Mouse (Mus musculus): Measurements from ENCODE around the gene Tbcd. TPM values are rescaled to one million over a fixed set of nuclear protein-coding genes. Genes with fewer than 3 reads are reported as not detected.

Tbcd gene
- polyA plus RNA-seq, 1 experiment: 76.8 TPM

DNA sequence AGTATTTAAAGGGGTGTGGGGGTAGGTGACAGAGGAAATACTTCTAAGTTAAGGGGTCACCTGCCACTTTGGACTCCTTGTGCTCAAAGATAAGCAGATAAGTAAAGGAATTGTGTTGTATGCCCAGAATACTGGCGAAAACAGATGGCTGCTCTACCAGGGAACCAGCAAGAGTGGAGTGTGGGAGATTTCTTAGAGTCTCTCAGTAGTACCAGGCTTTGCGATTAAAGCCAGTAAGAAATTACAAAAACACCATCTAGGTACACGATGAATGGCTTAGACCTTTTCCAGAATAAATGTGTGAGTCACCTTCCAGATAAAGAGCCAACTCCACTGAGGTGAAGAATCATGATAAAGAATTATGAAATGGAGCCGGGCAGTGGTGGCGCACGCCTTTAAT, 193.6 kb downstream of the Tbcd start:
- peaks cover 5% of the 10 kb centered on the region; the same call in 1 of the 2 replicates for H3K4me1 ChIP-seq (ENCODE audit: control insufficient read depth, insufficient read depth, low read length)
- no peak overlapping the region for H3K4me3 ChIP-seq (replicated peaks; ENCODE audit: insufficient read depth, low read depth, low read length)
- WGBS: 71% methylated on average over 6 of the region's 6 CpGs
- no peak overlapping the region for H3K27ac ChIP-seq (ENCODE audit: insufficient read depth, low read length)
- TF ChIP-seq POLR2A (IDR thresholded peaks at IDR 0.05; ENCODE audit: borderline replicate concordance, insufficient read depth, low read length): no peak
- TF ChIP-seq CTCF (IDR thresholded peaks at IDR 0.05; ENCODE audit: borderline replicate concordance, insufficient read depth, low read depth, low read length): no peak
- no peaks in the 10 kb centered on the region for H3K27me3 ChIP-seq (ENCODE audit: control insufficient read depth, insufficient read depth, low read length)
- DNase-seq: no peak

DNA sequence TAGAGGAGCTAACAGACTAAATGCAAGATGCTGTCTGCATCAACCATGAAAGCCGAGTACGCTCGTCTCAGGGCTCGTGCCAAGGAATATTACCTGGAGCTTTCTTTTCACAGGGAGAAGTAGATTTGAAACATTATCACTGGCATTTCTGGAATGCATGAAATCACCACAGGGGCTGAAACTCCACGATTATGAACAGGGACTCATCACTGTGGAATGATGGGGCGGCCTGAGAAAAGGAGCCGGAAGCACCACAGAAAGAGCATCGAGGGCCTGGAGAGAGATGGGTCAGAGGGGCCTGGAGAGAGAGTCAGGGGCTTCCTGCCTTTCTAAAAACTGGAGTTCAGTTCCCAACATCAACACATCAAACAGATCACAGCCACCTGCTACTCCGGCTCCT, 195.6 kb downstream of the Tbcd start:
- H3K27ac ChIP-seq (ENCODE audit: insufficient read depth, low read length): no peak overlapping the region
- no peaks in the 10 kb centered on the region for H3K27me3 ChIP-seq (ENCODE audit: control insufficient read depth, insufficient read depth, low read length)
- H3K4me1 ChIP-seq (ENCODE audit: control insufficient read depth, insufficient read depth, low read length): peaks cover 3% of the 10 kb centered on the region; the same call in 1 of the 2 replicates
- H3K4me3 ChIP-seq (replicated peaks; ENCODE audit: insufficient read depth, low read depth, low read length): no peak overlapping the region
- TF ChIP-seq POLR2A (IDR thresholded peaks at IDR 0.05; ENCODE audit: borderline replicate concordance, insufficient read depth, low read length): no peak
- TF ChIP-seq CTCF (IDR thresholded peaks at IDR 0.05; ENCODE audit: borderline replicate concordance, insufficient read depth, low read depth, low read length): no peak
- 81% methylated on average over 9 of the region's 9 CpGs for WGBS
- no peak for DNase-seq

DNA sequence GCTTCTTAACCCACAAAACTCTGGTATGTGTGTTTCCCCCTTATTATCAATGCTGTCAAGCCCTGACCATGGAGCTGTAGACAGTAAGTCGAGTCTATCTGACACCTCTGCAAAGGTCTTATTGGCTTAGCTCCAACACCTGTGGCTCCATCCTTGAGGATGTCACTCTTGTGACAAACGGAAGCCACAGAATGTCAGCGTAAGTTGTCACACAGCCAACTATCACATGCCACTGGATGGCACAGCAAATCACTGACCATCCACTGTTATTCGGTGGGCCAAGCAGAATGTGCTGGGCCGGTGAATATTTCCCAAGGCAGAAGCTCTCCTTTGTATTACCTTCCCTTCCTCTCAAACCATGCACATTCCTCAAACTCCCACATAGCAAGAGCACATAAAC, 196.4 kb downstream of the Tbcd start:
- no peak overlapping the region for H3K4me3 ChIP-seq (replicated peaks; ENCODE audit: insufficient read depth, low read depth, low read length)
- no peak for TF ChIP-seq POLR2A (IDR thresholded peaks at IDR 0.05; ENCODE audit: borderline replicate concordance, insufficient read depth, low read length)
- no peak for TF ChIP-seq CTCF (IDR thresholded peaks at IDR 0.05; ENCODE audit: borderline replicate concordance, insufficient read depth, low read depth, low read length)
- no peaks in the 10 kb centered on the region for H3K4me1 ChIP-seq (ENCODE audit: control insufficient read depth, insufficient read depth, low read length)
- H3K27ac ChIP-seq (ENCODE audit: insufficient read depth, low read length): no peak overlapping the region
- no peaks in the 10 kb centered on the region for H3K27me3 ChIP-seq (ENCODE audit: control insufficient read depth, insufficient read depth, low read length)
- WGBS: 72% methylated on average over 5 of the region's 5 CpGs
- no peak for DNase-seq

DNA sequence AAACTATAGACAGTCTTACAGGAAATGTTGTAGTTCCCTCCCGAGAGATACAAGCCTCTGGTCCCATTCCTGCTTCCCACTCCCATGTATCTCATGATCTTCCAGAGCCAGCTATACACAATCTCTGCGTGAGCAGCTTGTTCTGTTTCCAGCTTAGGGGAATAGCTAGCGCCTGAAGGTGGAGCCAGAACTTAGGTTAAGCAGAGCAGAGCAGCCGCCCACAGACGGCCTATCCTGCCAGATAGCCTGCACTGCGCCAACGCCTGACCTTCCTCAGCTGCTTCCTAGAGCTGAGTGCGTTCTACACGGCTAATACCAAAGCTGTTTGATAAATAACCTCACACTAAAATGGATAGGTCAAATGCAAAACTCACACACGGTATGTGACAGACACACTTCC, 198.2 kb downstream of the Tbcd start:
- no peak for TF ChIP-seq CTCF (IDR thresholded peaks at IDR 0.05; ENCODE audit: borderline replicate concordance, insufficient read depth, low read depth, low read length)
- no peak for TF ChIP-seq POLR2A (IDR thresholded peaks at IDR 0.05; ENCODE audit: borderline replicate concordance, insufficient read depth, low read length)
- peak in 1 of 2 experiments; percentile 32 for DNase-seq
- H3K27me3 ChIP-seq (ENCODE audit: control insufficient read depth, insufficient read depth, low read length): no peaks in the 10 kb centered on the region
- WGBS: 41% methylated on average over 10 of the region's 10 CpGs
- H3K4me3 ChIP-seq (replicated peaks; ENCODE audit: insufficient read depth, low read depth, low read length): no peak overlapping the region
- H3K4me1 ChIP-seq (ENCODE audit: control insufficient read depth, insufficient read depth, low read length): no peaks in the 10 kb centered on the region
- H3K27ac ChIP-seq (ENCODE audit: insufficient read depth, low read length): no peak overlapping the region

DNA sequence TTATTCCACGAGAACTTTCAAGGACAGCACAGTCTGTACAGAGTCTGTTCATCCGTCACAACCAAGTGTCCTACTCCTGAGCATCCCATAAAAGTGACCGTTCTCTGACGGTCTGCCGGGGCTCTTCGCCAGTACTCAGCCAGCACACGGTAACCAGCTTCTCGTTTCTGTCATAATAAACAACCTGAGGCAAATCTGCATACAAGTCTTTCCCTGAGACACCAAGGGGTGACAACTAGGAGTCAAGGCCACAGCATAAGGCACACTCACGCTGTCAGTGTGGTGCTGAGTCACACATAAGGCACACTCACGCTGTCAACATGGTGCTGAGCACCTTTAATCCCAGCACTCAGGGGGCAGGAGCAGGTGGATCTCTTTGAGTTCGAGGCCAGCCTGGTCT, 198.9 kb downstream of the Tbcd start:
- H3K4me3 ChIP-seq (replicated peaks; ENCODE audit: insufficient read depth, low read depth, low read length): no peak overlapping the region
- no peak overlapping the region for H3K27ac ChIP-seq (ENCODE audit: insufficient read depth, low read length)
- H3K27me3 ChIP-seq (ENCODE audit: control insufficient read depth, insufficient read depth, low read length): no peaks in the 10 kb centered on the region
- 92% methylated on average over 11 of the region's 11 CpGs for WGBS
- DNase-seq: no peak
- H3K4me1 ChIP-seq (ENCODE audit: control insufficient read depth, insufficient read depth, low read length): no peaks in the 10 kb centered on the region
- TF ChIP-seq POLR2A (IDR thresholded peaks at IDR 0.05; ENCODE audit: borderline replicate concordance, insufficient read depth, low read length) (no peak), CTCF (IDR thresholded peaks at IDR 0.05; ENCODE audit: borderline replicate concordance, insufficient read depth, low read depth, low read length) (no peak)

DNA sequence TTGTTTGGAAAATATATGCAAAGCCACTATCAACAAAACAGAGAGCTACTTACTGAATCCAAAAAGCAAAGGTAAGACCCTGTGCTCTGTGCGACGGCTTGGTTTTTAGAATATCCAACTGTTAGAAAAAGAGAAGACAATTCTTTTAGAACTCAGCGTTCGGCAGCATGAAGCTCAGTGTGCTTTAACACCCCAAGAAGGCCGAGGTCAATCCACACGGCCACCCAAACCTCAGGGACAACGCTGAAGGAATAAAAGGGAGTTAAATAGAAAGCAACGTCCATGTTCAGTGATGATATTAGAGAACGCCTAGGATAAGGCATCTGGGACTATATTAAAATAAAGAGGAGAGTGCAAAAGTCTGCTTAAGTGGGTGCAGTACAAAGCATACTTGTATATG, 199.8 kb downstream of the Tbcd start:
- Histone ChIP-seq H3K27ac (ENCODE audit: insufficient read depth, low read length) (no peak overlapping the region), H3K4me1 (ENCODE audit: control insufficient read depth, insufficient read depth, low read length) (no peaks in the 10 kb centered on the region), H3K27me3 (ENCODE audit: control insufficient read depth, insufficient read depth, low read length) (no peaks in the 10 kb centered on the region), H3K4me3 (replicated peaks; ENCODE audit: insufficient read depth, low read depth, low read length) (no peak overlapping the region)
- DNase-seq: no peak
- no peak for TF ChIP-seq CTCF (IDR thresholded peaks at IDR 0.05; ENCODE audit: borderline replicate concordance, insufficient read depth, low read depth, low read length)
- TF ChIP-seq POLR2A (IDR thresholded peaks at IDR 0.05; ENCODE audit: borderline replicate concordance, insufficient read depth, low read length): no peak
- WGBS: 98% methylated on average over 9 of the region's 9 CpGs

DNA sequence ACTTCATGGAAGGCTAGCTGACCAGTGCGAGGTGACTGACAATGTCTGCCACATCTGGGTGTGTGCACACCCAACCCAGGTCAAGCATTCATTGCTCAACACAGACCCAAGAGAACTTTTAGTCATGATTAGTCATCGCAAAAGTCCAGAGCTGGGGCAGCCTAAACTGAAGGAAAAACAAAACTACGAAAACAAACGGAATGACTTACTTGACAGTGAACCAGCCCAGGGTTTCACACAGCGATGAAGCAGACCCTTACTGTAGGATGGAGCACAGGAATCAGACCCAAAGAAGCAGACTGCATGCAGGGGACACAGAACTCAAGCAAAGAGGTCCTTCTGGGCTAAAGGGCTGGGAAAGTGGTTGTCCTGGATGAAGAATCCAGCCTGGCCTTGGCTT, 200.2 kb downstream of the Tbcd start:
- WGBS: 96% methylated on average over 5 of the region's 5 CpGs
- TF ChIP-seq CTCF (IDR thresholded peaks at IDR 0.05; ENCODE audit: borderline replicate concordance, insufficient read depth, low read depth, low read length): no peak
- no peak for TF ChIP-seq POLR2A (IDR thresholded peaks at IDR 0.05; ENCODE audit: borderline replicate concordance, insufficient read depth, low read length)
- no peak for DNase-seq
- H3K27ac ChIP-seq (ENCODE audit: insufficient read depth, low read length): no peak overlapping the region
- H3K27me3 ChIP-seq (ENCODE audit: control insufficient read depth, insufficient read depth, low read length): no peaks in the 10 kb centered on the region
- H3K4me1 ChIP-seq (ENCODE audit: control insufficient read depth, insufficient read depth, low read length): no peaks in the 10 kb centered on the region
- H3K4me3 ChIP-seq (replicated peaks; ENCODE audit: insufficient read depth, low read depth, low read length): no peak overlapping the region

DNA sequence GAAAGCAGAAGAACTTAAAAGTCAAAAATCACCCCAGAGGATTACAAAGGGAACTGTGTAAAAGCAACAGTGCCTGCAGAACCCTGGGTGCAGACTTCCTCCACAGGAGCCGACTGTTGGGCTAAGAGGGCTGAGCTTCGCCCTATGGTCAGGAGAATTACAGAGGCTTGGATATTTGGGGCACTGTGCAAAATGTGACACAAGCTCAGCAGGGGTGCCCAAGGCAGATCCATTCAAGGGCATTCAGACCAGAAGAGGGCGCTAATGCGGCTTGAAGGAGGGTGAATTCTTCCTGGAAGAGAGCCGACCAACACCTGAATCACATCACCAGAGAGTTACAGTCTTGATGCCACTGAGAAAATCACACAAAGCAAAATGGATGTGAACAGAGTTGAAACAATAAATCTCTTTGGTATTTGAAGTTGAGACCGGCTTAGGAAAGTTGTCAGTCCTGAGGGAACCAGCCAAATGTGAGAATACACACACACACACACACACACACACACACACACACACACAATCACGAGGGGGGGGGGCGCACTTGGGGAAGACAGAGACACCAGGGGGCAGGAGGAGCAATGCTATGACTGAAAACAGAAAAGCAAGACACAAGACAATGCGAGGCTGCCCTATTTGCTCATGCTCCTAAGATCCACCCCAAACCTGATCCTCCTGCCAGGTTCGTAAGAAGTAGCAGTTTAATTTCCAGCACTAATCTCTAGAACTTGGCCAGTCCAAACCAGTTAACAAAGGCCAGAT, 201.0 kb downstream of the Tbcd start:
- Histone ChIP-seq H3K4me1 (ENCODE audit: control insufficient read depth, insufficient read depth, low read length) (no peaks in the 10 kb centered on the region), H3K4me3 (replicated peaks; ENCODE audit: insufficient read depth, low read depth, low read length) (no peak overlapping the region), H3K27me3 (ENCODE audit: control insufficient read depth, insufficient read depth, low read length) (no peaks in the 10 kb centered on the region), H3K27ac (ENCODE audit: insufficient read depth, low read length) (no peak overlapping the region)
- DNase-seq: peak; percentile 50 to 56
- WGBS: 59% methylated on average over 10 of the region's 10 CpGs
- TF ChIP-seq CTCF (IDR thresholded peaks at IDR 0.05; ENCODE audit: borderline replicate concordance, insufficient read depth, low read depth, low read length) (peak; percentile 53), POLR2A (IDR thresholded peaks at IDR 0.05; ENCODE audit: borderline replicate concordance, insufficient read depth, low read length) (no peak)

Data from cerebellum, adult 2 months (tissue).